Mouse (Mus musculus) ES-Bruce4 (cell line): ENCODE measurements around the gene Celf5. TPM values are rescaled to one million over a fixed set of nuclear protein-coding genes. Genes with fewer than 3 reads are reported as not detected.

ENCODE experiments used
- H3K27ac ChIP-seq: 2 replicates; pipeline ENCODE4 v1.5.1; 2012; ENCODE audit warnings: low read length, inconsistent platforms; ENCODE audit not compliant: insufficient read depth
- H3K27me3 ChIP-seq: 2 replicates; pipeline ENCODE4 v1.6.1; 2012; ENCODE audit warnings: mild to moderate bottlenecking, low read length, inconsistent platforms; ENCODE audit not compliant: control insufficient read depth, poor library complexity, insufficient read depth, severe bottlenecking
- H3K36me3 ChIP-seq: 2 replicates; pipeline ENCODE4 v1.6.1; 2012; ENCODE audit warnings: inconsistent platforms, mild to moderate bottlenecking, low read length, moderate library complexity; ENCODE audit not compliant: control insufficient read depth, poor library complexity, insufficient read depth, severe bottlenecking
- H3K4me1 ChIP-seq: one replicate; pipeline ENCODE4 v1.8.1; 2011; ENCODE audit warnings: low read length; ENCODE audit not compliant: control insufficient read depth, insufficient read depth
- H3K4me3 ChIP-seq: 2 replicates; pipeline ENCODE4 v1.5.1; 2011; ENCODE audit warnings: low read depth, mild to moderate bottlenecking, low read length
- H3K9ac ChIP-seq: 2 replicates; pipeline ENCODE4 v1.6.1; 2012; ENCODE audit warnings: low read depth, mild to moderate bottlenecking, inconsistent platforms; ENCODE audit not compliant: poor library complexity, severe bottlenecking
- H3K9me3 ChIP-seq: replicated peaks from 2 replicates; pipeline ENCODE4 v1.6.1; 2012; ENCODE audit warnings: mild to moderate bottlenecking, low read length, inconsistent platforms; ENCODE audit not compliant: control insufficient read depth, poor library complexity, insufficient read depth, severe bottlenecking
- CTCF ChIP-seq: IDR thresholded peaks from one replicate; pipeline ENCODE4 v1.8.1; 2011; ENCODE audit warnings: low read depth, low read length
- EP300 ChIP-seq: IDR thresholded peaks from 2 replicates; pipeline ENCODE4 v1.6.1; 2011; ENCODE audit warnings: low read depth, low read length; ENCODE audit not compliant: insufficient read depth
- POLR2A ChIP-seq: IDR thresholded peaks from one replicate; pipeline ENCODE4 v1.8.1; 2011; ENCODE audit warnings: low read length; ENCODE audit not compliant: insufficient read depth
- polyA plus RNA-seq: library from polyadenylated mRNA; stranded (reverse); fragments of >200 nt; gene quantifications from 2 replicates; pipeline ENCODE4 v1.2.4, GENCODE M21; 2011; ENCODE audit warnings: low read depth; ENCODE audit not compliant: missing spikeins, insufficient read depth, insufficient read length

The Celf5 gene
- polyA plus RNA-seq, 1 experiment, result 27.5 TPM

DNA sequence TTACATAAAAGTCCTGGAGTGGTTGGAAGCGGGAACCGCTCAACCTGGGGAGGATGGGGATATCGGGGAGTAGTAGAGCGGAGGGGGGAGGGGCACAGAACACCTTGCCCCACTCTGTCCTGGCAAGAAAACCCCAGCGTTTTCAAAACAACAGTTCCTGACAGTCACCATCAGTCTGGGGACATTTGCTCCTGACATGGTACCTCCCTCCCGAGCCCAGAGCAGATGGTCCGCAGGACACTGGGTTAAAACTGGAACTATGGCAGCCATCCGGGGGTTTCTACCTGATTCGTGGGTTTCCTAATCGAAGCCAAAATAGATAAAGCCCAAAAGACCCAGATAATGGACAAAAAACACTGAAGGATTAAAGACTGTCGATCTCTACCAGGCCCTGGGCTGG, 21.6 kb downstream of the Celf5 start:
- TF ChIP-seq EP300, result no peak
- no peak for TF ChIP-seq POLR2A
- TF ChIP-seq CTCF, result no peak
- Histone ChIP-seq H3K4me3 (no peak overlapping the region), H3K9me3 (no peaks in the 10 kb centered on the region), H3K4me1 (no peaks in the 10 kb centered on the region), H3K27ac (no peak overlapping the region), H3K27me3 (no peaks in the 10 kb centered on the region), H3K36me3 (no peaks in the 10 kb centered on the region), H3K9ac (no peak overlapping the region)

DNA sequence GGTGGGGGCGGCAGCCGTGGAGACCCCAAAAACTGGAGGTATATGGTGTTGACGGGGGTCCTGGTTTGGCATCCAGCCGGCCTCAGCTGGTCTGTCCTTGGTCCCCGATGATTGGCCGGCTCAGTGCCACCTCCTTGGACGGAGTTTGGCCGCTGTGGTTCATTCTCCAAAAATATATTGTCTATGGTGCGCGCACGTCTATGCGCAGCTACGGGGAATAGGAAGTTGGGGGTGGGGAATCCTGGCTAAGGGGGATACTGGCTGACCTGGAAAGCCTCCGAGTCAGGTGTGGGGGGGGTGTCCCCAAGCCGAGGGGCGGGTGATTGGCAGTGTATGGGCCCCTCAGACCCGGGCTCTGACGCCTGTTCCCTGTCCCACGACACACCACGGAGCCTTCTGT, 22.0 kb downstream of the Celf5 start:
- Histone ChIP-seq H3K4me1 (no peaks in the 10 kb centered on the region), H3K9me3 (no peaks in the 10 kb centered on the region), H3K27ac (no peak overlapping the region), H3K27me3 (no peaks in the 10 kb centered on the region), H3K9ac (no peak overlapping the region), H3K36me3 (no peaks in the 10 kb centered on the region), H3K4me3 (no peak overlapping the region)
- TF ChIP-seq EP300 (no peak), POLR2A (no peak), CTCF (no peak)

DNA sequence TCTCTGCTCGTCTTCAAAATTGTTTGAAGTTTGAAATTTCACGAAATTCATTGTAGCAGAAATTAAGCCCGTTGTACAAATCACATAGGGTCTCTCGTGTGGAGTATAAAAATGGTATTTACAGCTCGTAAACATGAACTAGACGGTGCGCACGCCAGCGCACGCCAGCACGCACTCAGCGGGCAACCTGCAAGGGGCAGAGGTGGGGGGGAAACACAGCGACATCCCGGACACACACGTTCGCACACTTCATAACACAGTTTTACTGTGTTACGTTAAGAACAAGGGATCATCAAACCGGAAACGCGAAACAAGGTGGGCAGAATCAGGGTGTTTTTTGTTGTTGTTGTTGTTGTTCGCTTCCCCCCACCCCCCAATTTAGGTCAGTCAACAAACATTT, 23.1 kb downstream of the Celf5 start:
- no peak overlapping the region for H3K9ac ChIP-seq
- H3K4me1 ChIP-seq, result no peaks in the 10 kb centered on the region
- H3K36me3 ChIP-seq, result no peaks in the 10 kb centered on the region
- no peak overlapping the region for H3K4me3 ChIP-seq
- H3K9me3 ChIP-seq, result no peaks in the 10 kb centered on the region
- TF ChIP-seq EP300 (no peak), POLR2A (no peak), CTCF (no peak)
- H3K27me3 ChIP-seq, result no peaks in the 10 kb centered on the region
- no peak overlapping the region for H3K27ac ChIP-seq

DNA sequence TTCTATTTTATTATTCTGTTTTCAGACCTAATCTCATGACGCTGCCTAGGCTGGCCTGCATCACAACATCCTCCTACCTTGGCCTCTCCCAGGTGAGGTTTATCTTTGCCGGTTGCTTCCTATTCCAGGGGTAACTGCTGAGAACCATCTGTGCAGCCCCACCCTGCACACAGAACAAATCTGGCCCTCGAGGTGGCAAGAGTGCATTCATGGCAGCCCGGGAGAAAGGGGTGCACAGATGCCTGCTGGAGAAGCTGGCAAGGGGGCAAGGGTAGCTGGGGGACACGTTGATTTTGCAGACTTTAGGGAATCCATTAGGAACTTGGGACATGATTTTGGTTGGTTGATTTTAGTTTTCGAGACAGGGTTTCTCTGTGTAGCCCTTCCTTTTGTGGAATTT, 24.2 kb downstream of the Celf5 start:
- no peak for TF ChIP-seq EP300
- no peak for TF ChIP-seq CTCF
- TF ChIP-seq POLR2A, result no peak
- no peaks in the 10 kb centered on the region for H3K4me1 ChIP-seq
- H3K9me3 ChIP-seq, result no peaks in the 10 kb centered on the region
- H3K36me3 ChIP-seq, result no peaks in the 10 kb centered on the region
- H3K4me3 ChIP-seq, result no peak overlapping the region
- no peak overlapping the region for H3K27ac ChIP-seq
- H3K9ac ChIP-seq, result no peak overlapping the region
- H3K27me3 ChIP-seq, result no peaks in the 10 kb centered on the region

DNA sequence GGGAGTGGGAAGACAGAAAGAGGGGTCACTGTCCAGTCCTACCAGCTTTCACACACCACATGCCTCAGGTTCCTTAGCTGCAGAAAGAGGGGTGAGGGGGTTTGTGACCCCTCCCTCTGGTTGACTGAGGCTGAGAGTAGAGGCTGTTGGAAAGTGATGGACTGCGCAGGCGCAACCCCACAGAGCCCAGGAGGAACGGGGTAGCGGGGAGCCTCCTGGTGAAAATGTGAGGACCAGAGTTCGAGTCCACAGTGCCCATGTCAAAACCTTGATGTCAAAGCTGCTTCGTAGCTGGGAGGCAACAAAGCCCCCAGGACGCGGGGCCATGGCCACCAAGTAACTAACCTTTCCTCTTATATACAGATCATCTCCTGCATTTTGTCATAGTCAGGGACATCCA, 24.9 kb downstream of the Celf5 start:
- no peaks in the 10 kb centered on the region for H3K4me1 ChIP-seq
- no peak overlapping the region for H3K9ac ChIP-seq
- H3K9me3 ChIP-seq, result no peaks in the 10 kb centered on the region
- no peak overlapping the region for H3K27ac ChIP-seq
- TF ChIP-seq CTCF (no peak), POLR2A (no peak), EP300 (no peak)
- no peaks in the 10 kb centered on the region for H3K36me3 ChIP-seq
- H3K4me3 ChIP-seq, result no peak overlapping the region
- H3K27me3 ChIP-seq, result no peaks in the 10 kb centered on the region

DNA sequence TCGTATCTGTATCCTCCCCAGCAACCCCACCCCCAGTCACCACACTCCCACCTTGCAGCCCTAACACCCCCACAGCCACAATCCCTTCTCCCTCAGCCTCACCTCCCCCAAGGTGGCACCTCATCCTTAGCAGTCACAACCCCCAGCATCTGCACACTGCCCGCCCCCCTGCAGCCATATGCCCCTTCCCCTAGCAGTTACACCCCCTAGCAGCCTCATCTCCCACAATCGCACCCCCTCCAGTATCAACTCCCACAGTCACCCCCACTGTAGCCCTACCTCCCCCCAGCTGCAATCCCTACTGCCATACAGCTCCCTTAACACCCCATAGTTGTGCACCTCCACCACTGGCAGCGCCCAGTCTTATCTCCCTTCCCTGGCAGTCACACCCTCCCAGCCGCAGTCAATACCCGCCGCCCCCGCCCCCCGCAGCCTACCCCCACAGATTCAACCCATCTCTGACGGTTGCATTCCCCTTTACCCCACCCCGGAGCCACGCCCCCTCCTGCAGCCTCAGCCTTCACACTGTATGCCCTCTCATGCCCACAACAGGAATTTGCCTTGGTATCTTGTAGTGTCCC, 25.4 kb downstream of the Celf5 start:
- H3K9ac ChIP-seq, result no peak overlapping the region
- H3K4me1 ChIP-seq, result no peaks in the 10 kb centered on the region
- no peaks in the 10 kb centered on the region for H3K36me3 ChIP-seq
- no peak overlapping the region for H3K4me3 ChIP-seq
- H3K27ac ChIP-seq, result no peak overlapping the region
- no peaks in the 10 kb centered on the region for H3K9me3 ChIP-seq
- TF ChIP-seq CTCF (no peak), POLR2A (no peak), EP300 (no peak)
- H3K27me3 ChIP-seq, result no peaks in the 10 kb centered on the region
